Comparison of ENCODE assay signal across 9 mouse cellular contexts in genomic region chr11:109358549-109358948, GRCm38 (mm10). TPM values are rescaled to one million over a fixed set of nuclear protein-coding genes. Genes with fewer than 3 reads are reported as not detected.
A peak's percentile ranks its signal among the peaks of the same experiment; 100 is the strongest.
DNase-seq lines count a peak whose midpoint lies in the region; ATAC-seq and TF ChIP-seq lines count a peak whose summit lies in the region.
"Had no signal": no experiment of that assay in that cellular context is flagged by ENCODE, and none has a peak within 500 bp of the region (broad histone marks: within the 10 kb centered on the region; RNA-seq: fewer than 3 reads in every experiment).

No protein-coding gene starts in this region.

- no peak for TF ChIP-seq CTCF in layer of hippocampus, adult 2 months (conservative IDR thresholded peaks at IDR 0.05)

- no peak for DNase-seq in layer of hippocampus, adult 2 months (ENCODE audit: low spot score in 2 of 2)
- DNase-seq in layer of hippocampus, postnatal 10 days (ENCODE audit: low spot score in 2 of 2): no peak
- DNase-seq in ZHBTc4 (ENCODE audit: low read depth, low spot score): peak; percentile 82
- no peak for DNase-seq in forebrain, embryonic 10.5 days (ENCODE audit: extremely low spot score, low spot score)
- DNase-seq in urinary bladder, postnatal 14 days (ENCODE audit: low spot score): no peak
- DNase-seq in right cerebral cortex, adult 2 months (ENCODE audit: low spot score in 2 of 2): no peak

- H3K27me3 ChIP-seq in forebrain, embryonic 10.5 days (ENCODE audit: poor library complexity, severe bottlenecking): peaks cover 23% of the 10 kb centered on the region
- peaks cover 18% of the 10 kb centered on the region for H3K27me3 ChIP-seq in midbrain, embryonic 12.5 days
- H3K27me3 ChIP-seq: limb, embryonic 12.5 days had no signal

- H3K36me3 ChIP-seq in forebrain, embryonic 10.5 days (replicated peaks): no peaks in the 10 kb centered on the region
- H3K36me3 ChIP-seq in midbrain, embryonic 12.5 days: no peaks in the 10 kb centered on the region
- H3K36me3 ChIP-seq: limb, embryonic 12.5 days had no signal

- 17% methylated on average over 3 of the region's 3 CpGs for WGBS in forebrain, embryonic 10.5 days
- WGBS in midbrain, embryonic 12.5 days: 18% methylated on average over 3 of the region's 3 CpGs

- H3K4me1 ChIP-seq in forebrain, embryonic 10.5 days: peaks cover 41% of the 10 kb centered on the region
- H3K4me1 ChIP-seq in midbrain, embryonic 12.5 days: peaks cover 29% of the 10 kb centered on the region

- H3K4me3 ChIP-seq in layer of hippocampus, adult 2 months: no peak overlapping the region
- no peak overlapping the region for H3K4me3 ChIP-seq in forebrain, embryonic 10.5 days
- no peak overlapping the region for H3K4me3 ChIP-seq in midbrain, embryonic 12.5 days
- H3K4me3 ChIP-seq: limb, embryonic 12.5 days had no signal

- H3K9ac ChIP-seq in midbrain, embryonic 12.5 days (replicated peaks): no peak overlapping the region
- H3K9ac ChIP-seq: limb, embryonic 12.5 days had no signal

- no peak overlapping the region for H3K4me2 ChIP-seq in midbrain, embryonic 12.5 days (replicated peaks)
- H3K4me2 ChIP-seq: limb, embryonic 12.5 days had no signal

- no peak for ATAC-seq in midbrain, embryonic 12.5 days (ENCODE audit: low FRiP score, low read depth)
- ATAC-seq in cerebellum, adult (ENCODE audit: insufficient number of reproducible peaks, low FRiP score, low TSS enrichment): no peak

- peak overlapping the region; percentile 93 for H3K27ac ChIP-seq in layer of hippocampus, adult 2 months
- H3K27ac ChIP-seq in forebrain, embryonic 10.5 days: peak overlapping the region; percentile 64; the same call in 1 of the 2 replicates
- H3K27ac ChIP-seq in midbrain, embryonic 12.5 days (replicated peaks): peak overlapping the region; percentile 50
- H3K27ac ChIP-seq: limb, embryonic 12.5 days had no signal

- H3K9me3 ChIP-seq in forebrain, embryonic 10.5 days: no peaks in the 10 kb centered on the region
- no peaks in the 10 kb centered on the region for H3K9me3 ChIP-seq in midbrain, embryonic 12.5 days
- H3K9me3 ChIP-seq: limb, embryonic 12.5 days had no signal

RNA-seq across cellular contexts. Expression of gene Gna13, which starts 4.1 kb away (rescaled TPM):
- 10 to 100 TPM; 55.5 to 60.9 TPM for total RNA-seq in layer of hippocampus, adult 2 months (2021)
- total RNA-seq in layer of hippocampus, postnatal 10 days (2021): 10 to 100 TPM; 58.9 to 61.5 TPM
- polyA plus RNA-seq in forebrain, embryonic 10.5 days (2016; fragmentation: Nextera tagmentation; extraction: Ambion mirVana): 16.8 and 18.3 TPM in 2 replicates
- polyA plus RNA-seq in midbrain, embryonic 12.5 days (2016; fragmentation: Nextera tagmentation; extraction: Ambion mirVana): 18.1 and 20.2 TPM in 2 replicates

RNA-seq across cellular contexts. Expression of gene 9930022D16Rik, which starts 55.2 kb away (rescaled TPM):
- total RNA-seq in layer of hippocampus, adult 2 months (2021): not detected
- total RNA-seq in layer of hippocampus, postnatal 10 days (2021): not detected
- polyA plus RNA-seq in forebrain, embryonic 10.5 days (2016; fragmentation: Nextera tagmentation; extraction: Ambion mirVana): not detected in 2 replicates
- polyA plus RNA-seq in midbrain, embryonic 12.5 days (2016; fragmentation: Nextera tagmentation; extraction: Ambion mirVana): not detected in 2 replicates
- polyA plus RNA-seq: limb, embryonic 12.5 days had no signal
